Mouse (Mus musculus) neural tube, embryonic 12.5 days (tissue): ENCODE results near the gene Cdkn2aipnl. TPM values are rescaled to one million over a fixed set of nuclear protein-coding genes. Genes with fewer than 3 reads are reported as not detected.

Experiments used
- ATAC-seq: fragments of 200-750 bp; cut with Nextera tagmentation; 2 replicates; pipeline ENCODE4 v1.8.0; 2017; ENCODE audit warnings: low read depth, mild to moderate bottlenecking, moderate TSS enrichment, moderate library complexity; ENCODE audit not compliant: low FRiP score
- H3K27ac ChIP-seq: fragments of 300-500 bp; sonication (generic); 2 replicates; pipeline ENCODE4 v1.5.1; 2016
- H3K27me3 ChIP-seq: fragments of 300-500 bp; sonication (generic); replicated peaks from 2 replicates; pipeline ENCODE4 v1.6.1; 2016; ENCODE audit warnings: mild to moderate bottlenecking
- H3K36me3 ChIP-seq: fragments of 300-500 bp; sonication (generic); 2 replicates; pipeline ENCODE4 v1.6.1; 2016; ENCODE audit warnings: mild to moderate bottlenecking
- H3K4me1 ChIP-seq: fragments of 300-500 bp; sonication (generic); 2 replicates; pipeline ENCODE4 v1.6.1; 2016
- H3K4me2 ChIP-seq: fragments of 300-500 bp; sonication (generic); replicated peaks from 2 replicates; pipeline ENCODE4 v1.6.1; 2016; ENCODE audit warnings: mild to moderate bottlenecking
- H3K4me3 ChIP-seq: fragments of 300-500 bp; sonication (generic); 2 replicates; pipeline ENCODE4 v1.5.1; 2016
- H3K9ac ChIP-seq: fragments of 300-500 bp; sonication (generic); 2 replicates; pipeline ENCODE4 v1.6.1; 2016; ENCODE audit warnings: mild to moderate bottlenecking
- H3K9me3 ChIP-seq: fragments of 300-500 bp; sonication (generic); 2 replicates; pipeline ENCODE4 v1.6.1; 2016; ENCODE audit warnings: mild to moderate bottlenecking
- WGBS: fragments of 180-500 bp; shearing (Covaris S2); methylation state at CpG from one replicate; pipeline ENCODE4 v1.1.7; 2016; 5-methylcytosine and 5-hydroxymethylcytosine counted together
- polyA plus RNA-seq: library from polyadenylated mRNA; unstranded; fragments of >200 nt; fragmentation: Nextera tagmentation; extraction: Ambion mirVana; gene quantifications from 2 replicates; pipeline ENCODE4 v1.2.1, GENCODE M21; 2016

The Cdkn2aipnl gene
- polyA plus RNA-seq, 1 experiment from 2014 or later = 111 TPM

GRCm38 (mm10) chr11:51935636-51936434 is 31.6 kb upstream of the Cdkn2aipnl start:
- ATAC-seq = no peak
- H3K27ac ChIP-seq = no peak overlapping the region
- 61% methylated on average over 5 of the region's 5 CpGs for WGBS
- H3K36me3 ChIP-seq = no peaks in the 10 kb centered on the region
- no peak overlapping the region for H3K4me2 ChIP-seq
- H3K27me3 ChIP-seq = no peaks in the 10 kb centered on the region
- no peak overlapping the region for H3K4me3 ChIP-seq
- no peaks in the 10 kb centered on the region for H3K9me3 ChIP-seq
- H3K9ac ChIP-seq = no peak overlapping the region
- 0 out of 2 replicates have a peak, but pooled peaks cover 2% of the 10 kb centered on the region for H3K4me1 ChIP-seq

GRCm38 (mm10) chr11:51937361-51937781 is 30.1 kb upstream of the Cdkn2aipnl start:
- 59% methylated on average over 6 of the region's 6 CpGs for WGBS
- Histone ChIP-seq H3K4me1 (0 out of 2 replicates have a peak, but pooled peaks cover 2% of the 10 kb centered on the region), H3K27ac (no peak overlapping the region), H3K36me3 (no peaks in the 10 kb centered on the region), H3K9me3 (no peaks in the 10 kb centered on the region), H3K27me3 (no peaks in the 10 kb centered on the region), H3K9ac (no peak overlapping the region), H3K4me2 (no peak overlapping the region), H3K4me3 (no peak overlapping the region)
- no peak for ATAC-seq

GRCm38 (mm10) chr11:51938817-51939589 is 28.5 kb upstream of the Cdkn2aipnl start:
- H3K4me3 ChIP-seq = no peak overlapping the region
- no peak overlapping the region for H3K4me2 ChIP-seq
- no peak for ATAC-seq
- H3K27ac ChIP-seq = no peak overlapping the region
- H3K9ac ChIP-seq = no peak overlapping the region
- WGBS = 88% methylated on average over 12 of the region's 12 CpGs
- no peaks in the 10 kb centered on the region for H3K36me3 ChIP-seq
- no peaks in the 10 kb centered on the region for H3K27me3 ChIP-seq
- 0 out of 2 replicates have a peak, but pooled peaks cover 5% of the 10 kb centered on the region for H3K4me1 ChIP-seq
- H3K9me3 ChIP-seq = no peaks in the 10 kb centered on the region

GRCm38 (mm10) chr11:51939590-51939955 is 27.9 kb upstream of the Cdkn2aipnl start:
- Histone ChIP-seq H3K4me2 (no peak overlapping the region), H3K27me3 (no peaks in the 10 kb centered on the region), H3K27ac (no peak overlapping the region), H3K9me3 (no peaks in the 10 kb centered on the region), H3K36me3 (no peaks in the 10 kb centered on the region), H3K9ac (no peak overlapping the region), H3K4me3 (no peak overlapping the region), H3K4me1 (0 out of 2 replicates have a peak, but pooled peaks cover 5% of the 10 kb centered on the region)
- no peak for ATAC-seq
- WGBS = 88% methylated on average over 8 of the region's 8 CpGs

- H3K36me3 ChIP-seq = no peaks in the 10 kb centered on the region
- WGBS = 80% methylated on average over 13 of the region's 13 CpGs
- H3K9me3 ChIP-seq = no peaks in the 10 kb centered on the region
- H3K9ac ChIP-seq = no peak overlapping the region
- H3K27ac ChIP-seq = no peak overlapping the region
- H3K27me3 ChIP-seq = no peaks in the 10 kb centered on the region
- H3K4me2 ChIP-seq = no peak overlapping the region
- 0 out of 2 replicates have a peak, but pooled peaks cover 5% of the 10 kb centered on the region for H3K4me1 ChIP-seq
- H3K4me3 ChIP-seq = no peak overlapping the region
- ATAC-seq = no peak
These were observed 26.9 kb upstream of the Cdkn2aipnl start for GRCm38 (mm10) chr11:51940511-51940955.

GRCm38 (mm10) chr11:51942602-51943499 is 24.6 kb upstream of the Cdkn2aipnl start:
- no peaks in the 10 kb centered on the region for H3K9me3 ChIP-seq
- no peaks in the 10 kb centered on the region for H3K36me3 ChIP-seq
- no peak overlapping the region for H3K4me3 ChIP-seq
- H3K27ac ChIP-seq = no peak overlapping the region
- H3K27me3 ChIP-seq = no peaks in the 10 kb centered on the region
- H3K9ac ChIP-seq = no peak overlapping the region
- no peak for ATAC-seq
- 69% methylated on average over 15 of the region's 15 CpGs for WGBS
- H3K4me1 ChIP-seq = 0 out of 2 replicates have a peak, but pooled peaks cover 3% of the 10 kb centered on the region
- no peak overlapping the region for H3K4me2 ChIP-seq

GRCm38 (mm10) chr11:51943500-51943841 is 24.0 kb upstream of the Cdkn2aipnl start:
- H3K9ac ChIP-seq = no peak overlapping the region
- no peaks in the 10 kb centered on the region for H3K36me3 ChIP-seq
- no peak overlapping the region for H3K27ac ChIP-seq
- H3K4me3 ChIP-seq = no peak overlapping the region
- H3K4me1 ChIP-seq = 0 out of 2 replicates have a peak, but pooled peaks cover 3% of the 10 kb centered on the region
- H3K9me3 ChIP-seq = no peaks in the 10 kb centered on the region
- no peak overlapping the region for H3K4me2 ChIP-seq
- 71% methylated on average over 6 of the region's 6 CpGs for WGBS
- no peaks in the 10 kb centered on the region for H3K27me3 ChIP-seq
- no peak for ATAC-seq

GRCm38 (mm10) chr11:51944239-51944638 is 23.2 kb upstream of the Cdkn2aipnl start:
- ATAC-seq = no peak
- H3K36me3 ChIP-seq = no peaks in the 10 kb centered on the region
- no peak overlapping the region for H3K4me2 ChIP-seq
- no peaks in the 10 kb centered on the region for H3K27me3 ChIP-seq
- no peak overlapping the region for H3K4me3 ChIP-seq
- H3K9me3 ChIP-seq = no peaks in the 10 kb centered on the region
- 84% methylated on average over 3 of the region's 3 CpGs for WGBS
- H3K9ac ChIP-seq = no peak overlapping the region
- no peak overlapping the region for H3K27ac ChIP-seq
- H3K4me1 ChIP-seq = 0 out of 2 replicates have a peak, but pooled peaks cover 3% of the 10 kb centered on the region

- Histone ChIP-seq H3K27ac (no peak overlapping the region), H3K4me3 (no peak overlapping the region), H3K9me3 (no peaks in the 10 kb centered on the region), H3K4me2 (no peak overlapping the region), H3K27me3 (no peaks in the 10 kb centered on the region), H3K36me3 (no peaks in the 10 kb centered on the region), H3K9ac (no peak overlapping the region), H3K4me1 (0 out of 2 replicates have a peak, but pooled peaks cover 3% of the 10 kb centered on the region)
- no peak for ATAC-seq
- 29% methylated on average over 8 of the region's 8 CpGs for WGBS
These were observed 21.9 kb upstream of the Cdkn2aipnl start for GRCm38 (mm10) chr11:51945548-51945947.

- Histone ChIP-seq H3K4me1 (0 out of 2 replicates have a peak, but pooled peaks cover 3% of the 10 kb centered on the region), H3K27ac (no peak overlapping the region), H3K9ac (no peak overlapping the region), H3K36me3 (no peaks in the 10 kb centered on the region), H3K27me3 (no peaks in the 10 kb centered on the region), H3K9me3 (no peaks in the 10 kb centered on the region), H3K4me2 (no peak overlapping the region), H3K4me3 (no peak overlapping the region)
- 84% methylated on average over 6 of the region's 6 CpGs for WGBS
- no peak for ATAC-seq
These were observed 21.3 kb upstream of the Cdkn2aipnl start for GRCm38 (mm10) chr11:51946144-51946543.

GRCm38 (mm10) chr11:51949155-51949840 is 18.2 kb upstream of the Cdkn2aipnl start:
- Histone ChIP-seq H3K4me1 (no peaks in the 10 kb centered on the region), H3K9ac (no peak overlapping the region), H3K9me3 (no peaks in the 10 kb centered on the region), H3K4me3 (no peak overlapping the region), H3K27me3 (no peaks in the 10 kb centered on the region), H3K27ac (no peak overlapping the region), H3K36me3 (no peaks in the 10 kb centered on the region), H3K4me2 (no peak overlapping the region)
- 81% methylated on average over 9 of the region's 9 CpGs for WGBS
- ATAC-seq = no peak
